Mouse (Mus musculus): ENCODE results near the gene Lmtk2. TPM values are rescaled to one million over a fixed set of nuclear protein-coding genes. Genes with fewer than 3 reads are reported as not detected.

Gene Lmtk2
- polyA plus RNA-seq, 1 experiment from 2014 or later = 10.6 TPM

DNA sequence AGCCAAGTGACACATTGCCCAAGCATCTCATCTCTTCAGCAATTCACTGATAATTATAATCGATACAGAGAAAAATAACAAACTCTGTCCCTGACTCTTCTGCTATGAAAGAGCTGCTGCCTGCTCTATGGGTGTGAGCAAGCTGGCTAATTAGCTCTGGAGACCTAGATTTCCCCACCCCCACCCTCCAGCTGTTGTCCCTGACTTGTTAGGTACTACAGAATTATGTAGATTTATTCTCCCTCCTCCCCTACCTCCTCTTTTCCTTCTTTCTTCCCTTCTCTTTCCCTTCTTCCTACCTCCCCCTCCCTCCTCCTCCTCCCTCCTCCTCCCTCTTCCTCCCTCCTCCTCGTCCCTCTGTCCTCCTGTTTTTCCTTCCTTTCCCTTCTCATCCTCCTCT is 19.4 kb upstream of the Lmtk2 start:
- Histone ChIP-seq H3K27me3 (ENCODE audit: control insufficient read depth, insufficient read depth, low read length) (no peaks in the 10 kb centered on the region), H3K9me3 (ENCODE audit: control insufficient read depth, low read length) (no peaks in the 10 kb centered on the region), H3K4me3 (replicated peaks; ENCODE audit: low read depth, low read length) (no peak overlapping the region), H3K36me3 (ENCODE audit: control insufficient read depth, insufficient read depth, low read length) (no peaks in the 10 kb centered on the region), H3K27ac (replicated peaks; ENCODE audit: low read depth, low read length) (no peak overlapping the region), H3K9ac (replicated peaks; ENCODE audit: low read length) (no peak overlapping the region), H3K4me2 (ENCODE audit: low read length) (no peak overlapping the region), H3K4me1 (ENCODE audit: control insufficient read depth, insufficient read depth, low read length) (no peaks in the 10 kb centered on the region)
- ATAC-seq (ENCODE audit: low FRiP score, low TSS enrichment) (no peak), DNase-seq (peak; percentile 6)
- 54% methylated on average over 2 of the region's 2 CpGs for WGBS

DNA sequence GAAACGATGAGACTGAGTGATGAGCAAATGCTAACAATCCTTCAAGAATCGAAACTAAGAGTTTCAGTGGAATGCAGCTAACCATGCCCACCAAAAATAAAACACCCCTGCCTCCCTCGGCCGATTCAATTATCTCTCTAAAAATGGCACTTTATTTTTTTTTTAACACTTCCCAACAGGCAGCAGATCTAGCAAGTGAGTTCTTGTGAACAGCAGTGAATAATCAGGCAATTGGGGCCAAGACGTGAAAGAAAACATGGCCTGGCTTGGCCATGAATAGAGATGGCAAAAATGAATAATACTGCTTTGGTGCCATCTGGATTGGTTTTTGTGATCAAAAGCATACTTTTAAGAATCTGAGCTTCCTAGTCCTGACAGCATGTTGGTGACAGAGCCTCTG is 18.2 kb upstream of the Lmtk2 start:
- Histone ChIP-seq H3K9me3 (ENCODE audit: control insufficient read depth, low read length) (no peaks in the 10 kb centered on the region), H3K9ac (replicated peaks; ENCODE audit: low read length) (no peak overlapping the region), H3K27ac (replicated peaks; ENCODE audit: low read depth, low read length) (no peak overlapping the region), H3K27me3 (ENCODE audit: control insufficient read depth, insufficient read depth, low read length) (no peaks in the 10 kb centered on the region), H3K4me2 (ENCODE audit: low read length) (no peak overlapping the region), H3K36me3 (ENCODE audit: control insufficient read depth, insufficient read depth, low read length) (no peaks in the 10 kb centered on the region), H3K4me1 (ENCODE audit: control insufficient read depth, insufficient read depth, low read length) (no peaks in the 10 kb centered on the region), H3K4me3 (replicated peaks; ENCODE audit: low read depth, low read length) (no peak overlapping the region)
- 92% methylated on average over 5 of the region's 5 CpGs for WGBS
- ATAC-seq (ENCODE audit: low FRiP score, low TSS enrichment) = no peak
- DNase-seq = no peak

DNA sequence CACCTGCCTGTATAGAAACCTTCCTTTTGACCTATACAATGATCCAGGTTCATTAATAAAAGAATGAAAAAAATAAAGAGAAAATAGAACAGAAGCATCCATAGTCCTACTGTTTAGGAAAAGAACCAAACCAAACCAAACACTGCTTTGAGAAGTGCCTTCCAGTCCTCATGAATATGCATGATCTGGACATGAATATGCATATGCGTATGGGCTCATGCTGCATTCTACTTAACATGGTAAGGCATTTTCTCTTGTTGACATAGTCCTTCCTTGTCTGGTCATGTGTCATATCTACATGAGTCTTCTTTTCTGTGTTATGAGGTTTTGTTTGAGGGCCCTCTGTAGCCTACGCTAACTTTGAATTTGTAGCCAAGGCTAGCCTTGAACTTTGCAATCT is 16.7 kb upstream of the Lmtk2 start:
- ATAC-seq (ENCODE audit: low FRiP score, low TSS enrichment) = no peak
- Histone ChIP-seq H3K4me2 (ENCODE audit: low read length) (no peak overlapping the region), H3K9ac (replicated peaks; ENCODE audit: low read length) (no peak overlapping the region), H3K4me1 (ENCODE audit: control insufficient read depth, insufficient read depth, low read length) (no peaks in the 10 kb centered on the region), H3K4me3 (replicated peaks; ENCODE audit: low read depth, low read length) (no peak overlapping the region), H3K9me3 (ENCODE audit: control insufficient read depth, low read length) (no peaks in the 10 kb centered on the region), H3K36me3 (ENCODE audit: control insufficient read depth, insufficient read depth, low read length) (no peaks in the 10 kb centered on the region), H3K27ac (replicated peaks; ENCODE audit: low read depth, low read length) (no peak overlapping the region), H3K27me3 (ENCODE audit: control insufficient read depth, insufficient read depth, low read length) (no peaks in the 10 kb centered on the region)
- no peak for DNase-seq
- 93% methylated on average over 2 of the region's 2 CpGs for WGBS

DNA sequence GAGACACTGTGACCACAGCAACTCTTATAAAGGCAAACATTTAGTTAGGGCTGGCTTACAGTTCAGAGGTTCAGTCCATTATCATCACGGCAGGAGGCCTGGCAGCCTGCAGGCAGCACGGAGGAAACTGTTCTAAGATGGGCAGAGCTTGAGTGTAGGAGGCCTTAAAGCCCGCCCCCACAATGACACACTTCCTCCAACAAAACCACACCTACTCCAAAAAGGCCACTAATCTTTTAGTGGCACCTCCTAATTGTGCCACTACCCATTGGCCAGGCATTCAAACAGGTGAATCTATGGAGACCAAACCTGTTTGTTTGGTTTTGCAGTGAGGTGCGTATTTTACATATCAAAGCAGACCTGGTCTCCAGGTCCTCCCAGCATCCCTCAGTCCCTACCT is 16.0 kb upstream of the Lmtk2 start:
- Histone ChIP-seq H3K27me3 (ENCODE audit: control insufficient read depth, insufficient read depth, low read length) (no peaks in the 10 kb centered on the region), H3K9ac (replicated peaks; ENCODE audit: low read length) (no peak overlapping the region), H3K4me3 (replicated peaks; ENCODE audit: low read depth, low read length) (no peak overlapping the region), H3K36me3 (ENCODE audit: control insufficient read depth, insufficient read depth, low read length) (no peaks in the 10 kb centered on the region), H3K9me3 (ENCODE audit: control insufficient read depth, low read length) (no peaks in the 10 kb centered on the region), H3K4me1 (ENCODE audit: control insufficient read depth, insufficient read depth, low read length) (no peaks in the 10 kb centered on the region), H3K4me2 (ENCODE audit: low read length) (no peak overlapping the region), H3K27ac (replicated peaks; ENCODE audit: low read depth, low read length) (no peak overlapping the region)
- DNase-seq (no peak), ATAC-seq (ENCODE audit: low FRiP score, low TSS enrichment) (no peak)
- 73% methylated on average over 4 of the region's 4 CpGs for WGBS

DNA sequence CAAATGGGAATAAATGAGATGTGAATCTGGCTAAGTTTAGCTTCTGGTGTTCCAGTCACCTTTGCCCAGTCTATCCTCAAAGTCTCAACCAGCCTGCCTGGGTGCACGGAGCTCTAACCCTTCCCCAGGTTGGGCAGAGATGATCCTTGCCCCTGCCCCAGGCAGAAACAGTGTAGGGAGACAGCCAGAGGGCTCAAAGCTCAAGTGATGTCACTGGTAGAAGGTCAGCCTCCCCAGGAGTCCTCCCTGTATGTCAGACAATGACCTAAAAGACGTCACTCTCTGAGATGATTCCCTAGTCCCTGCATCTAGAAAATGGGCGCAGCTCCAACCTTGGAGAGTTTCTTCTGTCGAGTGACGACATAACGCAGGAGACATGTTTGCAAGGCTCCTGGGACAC is 14.5 kb upstream of the Lmtk2 start:
- Histone ChIP-seq H3K4me1 (ENCODE audit: control insufficient read depth, insufficient read depth, low read length) (no peaks in the 10 kb centered on the region), H3K4me3 (replicated peaks; ENCODE audit: low read depth, low read length) (no peak overlapping the region), H3K4me2 (ENCODE audit: low read length) (no peak overlapping the region), H3K9me3 (ENCODE audit: control insufficient read depth, low read length) (no peaks in the 10 kb centered on the region), H3K27me3 (ENCODE audit: control insufficient read depth, insufficient read depth, low read length) (no peaks in the 10 kb centered on the region), H3K36me3 (ENCODE audit: control insufficient read depth, insufficient read depth, low read length) (no peaks in the 10 kb centered on the region), H3K27ac (replicated peaks; ENCODE audit: low read depth, low read length) (no peak overlapping the region), H3K9ac (replicated peaks; ENCODE audit: low read length) (no peak overlapping the region)
- ATAC-seq (ENCODE audit: low FRiP score, low TSS enrichment) (no peak), DNase-seq (no peak)
- 82% methylated on average over 6 of the region's 6 CpGs for WGBS

DNA sequence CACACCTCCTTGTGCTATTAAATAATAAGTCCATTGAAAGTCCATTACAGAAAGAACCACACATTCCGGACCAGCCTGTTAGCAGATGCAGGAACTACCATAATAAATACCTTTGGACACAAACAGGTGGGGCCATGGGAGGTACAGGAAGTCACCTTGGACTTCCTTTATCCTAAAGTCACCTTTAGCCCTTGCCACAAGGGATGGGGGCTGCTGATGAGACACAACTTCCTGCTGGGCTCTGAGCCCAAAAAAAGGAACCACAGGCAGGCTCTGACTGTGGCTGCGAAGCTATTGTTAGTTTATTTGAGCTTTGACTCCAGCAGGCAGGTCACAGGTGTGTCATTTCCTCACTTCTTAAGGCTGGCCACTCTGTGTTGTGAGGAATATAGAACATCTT is 13.7 kb upstream of the Lmtk2 start:
- H3K27me3 ChIP-seq (ENCODE audit: control insufficient read depth, insufficient read depth, low read length) = no peaks in the 10 kb centered on the region
- no peaks in the 10 kb centered on the region for H3K9me3 ChIP-seq (ENCODE audit: control insufficient read depth, low read length)
- H3K4me2 ChIP-seq (ENCODE audit: low read length) = no peak overlapping the region
- H3K4me3 ChIP-seq (replicated peaks; ENCODE audit: low read depth, low read length) = no peak overlapping the region
- H3K36me3 ChIP-seq (ENCODE audit: control insufficient read depth, insufficient read depth, low read length) = no peaks in the 10 kb centered on the region
- H3K4me1 ChIP-seq (ENCODE audit: control insufficient read depth, insufficient read depth, low read length) = no peaks in the 10 kb centered on the region
- no peak for ATAC-seq (ENCODE audit: low FRiP score, low TSS enrichment)
- DNase-seq = no peak
- H3K27ac ChIP-seq (replicated peaks; ENCODE audit: low read depth, low read length) = no peak overlapping the region
- no peak overlapping the region for H3K9ac ChIP-seq (replicated peaks; ENCODE audit: low read length)
- WGBS = 62% methylated on average over 2 of the region's 2 CpGs

DNA sequence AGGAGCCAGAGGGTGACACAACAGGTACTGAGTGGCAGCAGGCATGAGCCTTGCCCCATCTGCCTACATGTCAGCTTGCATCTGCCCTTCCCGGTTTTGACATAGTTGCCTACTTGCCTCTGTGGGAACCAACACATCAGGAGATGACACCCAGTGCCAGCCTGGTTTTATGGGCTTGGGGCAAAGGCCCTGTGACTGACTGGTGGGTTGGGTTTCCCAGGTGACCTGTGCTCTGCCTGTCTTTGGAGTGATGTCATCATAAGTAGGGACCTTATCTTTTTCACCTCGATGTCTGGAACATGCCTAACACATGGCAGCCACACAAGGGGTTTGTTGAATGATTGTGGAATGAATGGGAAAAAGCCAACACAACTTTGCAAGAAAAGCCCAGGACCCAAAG is 11.9 kb upstream of the Lmtk2 start:
- Histone ChIP-seq H3K9me3 (ENCODE audit: control insufficient read depth, low read length) (no peaks in the 10 kb centered on the region), H3K27ac (replicated peaks; ENCODE audit: low read depth, low read length) (no peak overlapping the region), H3K4me3 (replicated peaks; ENCODE audit: low read depth, low read length) (no peak overlapping the region), H3K36me3 (ENCODE audit: control insufficient read depth, insufficient read depth, low read length) (no peaks in the 10 kb centered on the region), H3K4me1 (ENCODE audit: control insufficient read depth, insufficient read depth, low read length) (no peaks in the 10 kb centered on the region), H3K4me2 (ENCODE audit: low read length) (no peak overlapping the region), H3K9ac (replicated peaks; ENCODE audit: low read length) (no peak overlapping the region), H3K27me3 (ENCODE audit: control insufficient read depth, insufficient read depth, low read length) (no peaks in the 10 kb centered on the region)
- no peak for ATAC-seq (ENCODE audit: low FRiP score, low TSS enrichment)
- 89% methylated on average over 2 of the region's 2 CpGs for WGBS
- DNase-seq = no peak

DNA sequence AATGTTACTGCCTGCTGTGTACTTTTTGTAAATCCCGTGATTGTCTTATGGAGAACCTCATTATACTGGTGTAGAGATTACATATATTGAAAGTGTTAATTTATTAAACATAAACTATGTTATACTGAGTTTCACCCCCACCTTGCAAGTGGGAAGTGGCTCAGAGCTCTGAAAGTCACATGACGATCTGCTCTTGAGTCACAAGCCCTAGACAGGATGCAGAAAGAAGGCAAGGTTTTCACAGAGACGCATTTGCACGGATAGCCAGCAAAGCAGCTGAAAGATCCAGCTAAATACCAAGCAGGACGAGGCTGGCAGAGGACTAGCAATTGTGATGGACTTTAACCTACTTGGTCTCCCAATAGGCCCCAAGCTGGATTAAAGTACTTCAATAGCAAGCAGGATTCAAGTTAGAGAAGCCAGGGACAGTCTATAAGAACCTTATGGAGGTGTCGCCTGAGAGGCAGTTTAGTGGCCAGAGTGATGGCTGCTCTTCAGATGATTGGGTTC is 4.7 kb upstream of the Lmtk2 start:
- no peak overlapping the region for H3K4me2 ChIP-seq (ENCODE audit: low read length)
- no peak overlapping the region for H3K9ac ChIP-seq (replicated peaks; ENCODE audit: low read length)
- 73% methylated on average over 6 of the region's 6 CpGs for WGBS
- no peak overlapping the region for H3K4me3 ChIP-seq (replicated peaks; ENCODE audit: low read depth, low read length)
- no peaks in the 10 kb centered on the region for H3K36me3 ChIP-seq (ENCODE audit: control insufficient read depth, insufficient read depth, low read length)
- no peaks in the 10 kb centered on the region for H3K9me3 ChIP-seq (ENCODE audit: control insufficient read depth, low read length)
- no peak for DNase-seq
- H3K27ac ChIP-seq (replicated peaks; ENCODE audit: low read depth, low read length) = no peak overlapping the region
- no peaks in the 10 kb centered on the region for H3K4me1 ChIP-seq (ENCODE audit: control insufficient read depth, insufficient read depth, low read length)
- no peak for ATAC-seq (ENCODE audit: low FRiP score, low TSS enrichment)
- H3K27me3 ChIP-seq (ENCODE audit: control insufficient read depth, insufficient read depth, low read length) = no peaks in the 10 kb centered on the region

DNA sequence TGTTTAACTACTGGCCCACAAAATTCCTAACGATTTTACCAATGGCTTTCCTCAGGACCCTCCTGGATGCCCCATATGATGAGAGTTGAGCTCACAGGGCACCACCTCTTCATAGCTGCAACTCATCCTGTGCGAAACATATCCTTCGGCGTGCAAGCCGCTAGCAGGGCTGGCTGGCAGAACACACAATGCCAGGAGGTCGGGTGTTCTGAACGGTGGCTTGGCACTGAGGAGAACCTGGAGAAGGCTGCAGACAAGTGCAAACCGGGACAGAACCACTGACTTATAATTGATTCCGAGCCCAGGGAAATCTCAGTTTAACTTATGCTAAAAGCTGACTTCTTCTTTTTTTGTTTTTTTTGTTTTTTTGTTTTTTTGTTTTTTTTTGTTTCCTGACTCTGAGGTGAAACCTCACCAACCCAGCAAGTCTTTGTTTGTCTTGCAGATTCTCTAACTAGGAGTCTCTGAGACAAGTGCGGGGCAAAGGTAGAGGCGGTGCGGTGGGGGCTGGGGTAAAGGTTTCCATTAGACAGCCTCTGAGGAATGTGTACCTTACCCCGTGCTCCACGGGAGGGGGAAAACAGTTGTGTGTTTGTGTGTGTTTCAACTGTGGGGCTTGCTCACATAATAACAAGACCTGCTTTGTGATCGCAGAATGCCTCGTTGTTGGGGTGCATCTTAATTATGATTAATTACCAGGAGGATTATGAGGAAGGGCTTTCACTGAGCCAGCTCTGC is 2.2 kb upstream of the Lmtk2 start:
- Histone ChIP-seq H3K4me2 (ENCODE audit: low read length) (no peak overlapping the region), H3K36me3 (ENCODE audit: control insufficient read depth, insufficient read depth, low read length) (no peaks in the 10 kb centered on the region), H3K4me3 (replicated peaks; ENCODE audit: low read depth, low read length) (no peak overlapping the region), H3K27ac (replicated peaks; ENCODE audit: low read depth, low read length) (no peak overlapping the region), H3K27me3 (ENCODE audit: control insufficient read depth, insufficient read depth, low read length) (no peaks in the 10 kb centered on the region), H3K9me3 (ENCODE audit: control insufficient read depth, low read length) (no peaks in the 10 kb centered on the region), H3K4me1 (ENCODE audit: control insufficient read depth, insufficient read depth, low read length) (peaks cover 15% of the 10 kb centered on the region), H3K9ac (replicated peaks; ENCODE audit: low read length) (no peak overlapping the region)
- no peak for DNase-seq
- ATAC-seq (ENCODE audit: low FRiP score, low TSS enrichment) = no peak
- WGBS = 70% methylated on average over 16 of the region's 16 CpGs

All from midbrain, embryonic 14.5 days (tissue).